Mouse (Mus musculus): ENCODE measurements around the gene Dars. TPM values are rescaled to one million over a fixed set of nuclear protein-coding genes. Genes with fewer than 3 reads are reported as not detected.

The Dars gene
- total and polyA plus RNA-seq, 2 experiments from 2014 or later = 42.6 to 74.7 TPM

- H3K9ac ChIP-seq (replicated peaks; ENCODE audit: low read depth, low read length) = no peak overlapping the region
- WGBS = 81% methylated on average over 5 of the region's 5 CpGs
- no peaks in the 10 kb centered on the region for H3K9me3 ChIP-seq (replicated peaks; ENCODE audit: control insufficient read depth, low read length)
- H3K4me2 ChIP-seq (ENCODE audit: low read depth, low read length) = no peak overlapping the region
- H3K27me3 ChIP-seq (ENCODE audit: control insufficient read depth, insufficient read depth, low read length) = no peaks in the 10 kb centered on the region
- no peak overlapping the region for H3K4me3 ChIP-seq (ENCODE audit: low read depth, low read length)
- H3K27ac ChIP-seq (ENCODE audit: low read depth) = no peak overlapping the region
- TF ChIP-seq EP300 (IDR thresholded peaks at IDR 0.05; ENCODE audit: low read depth) (no peak), CTCF (IDR thresholded peaks at IDR 0.05; ENCODE audit: low read depth) (no peak)
- H3K4me1 ChIP-seq (ENCODE audit: control insufficient read depth, insufficient read depth) = no peaks in the 10 kb centered on the region
- ATAC-seq (ENCODE audit: insufficient read depth, low read depth) (no peak), DNase-seq (ENCODE audit: low spot score) (no peak)
- peaks cover 47% of the 10 kb centered on the region for H3K36me3 ChIP-seq (replicated peaks; ENCODE audit: control insufficient read depth, insufficient read depth, low read length)
These were observed 16.9 kb downstream of the Dars start for GRCm38 (mm10) chr1:128399941-128400915.

GRCm38 (mm10) chr1:128398738-128399445, 18.3 kb downstream of the Dars start:
- WGBS = 91% methylated on average over 5 of the region's 5 CpGs

GRCm38 (mm10) chr1:128394657-128395056, 22.5 kb downstream of the Dars start:
- no peak for ATAC-seq (ENCODE audit: insufficient read depth, low read depth)
- Histone ChIP-seq H3K36me3 (replicated peaks; ENCODE audit: control insufficient read depth, insufficient read depth, low read length) (peaks cover 39% of the 10 kb centered on the region), H3K4me3 (ENCODE audit: low read depth, low read length) (no peak overlapping the region), H3K4me2 (ENCODE audit: low read depth, low read length) (no peak overlapping the region), H3K9ac (replicated peaks; ENCODE audit: low read depth, low read length) (no peak overlapping the region), H3K9me3 (replicated peaks; ENCODE audit: control insufficient read depth, low read length) (no peaks in the 10 kb centered on the region), H3K27me3 (ENCODE audit: control insufficient read depth, insufficient read depth, low read length) (no peaks in the 10 kb centered on the region), H3K27ac (ENCODE audit: low read depth) (no peak overlapping the region), H3K4me1 (ENCODE audit: control insufficient read depth, insufficient read depth) (no peaks in the 10 kb centered on the region)
- 86% methylated on average over 3 of the region's 3 CpGs for WGBS
- TF ChIP-seq EP300 (IDR thresholded peaks at IDR 0.05; ENCODE audit: low read depth) = no peak
- no peak for TF ChIP-seq CTCF (IDR thresholded peaks at IDR 0.05; ENCODE audit: low read depth)
- no peak for DNase-seq (ENCODE audit: low spot score)

More at GRCm38 (mm10) chr1:128398738-128399445, 18.3 kb downstream of the Dars start:
- no peak overlapping the region for H3K27ac ChIP-seq (ENCODE audit: low read depth)
- H3K27me3 ChIP-seq (ENCODE audit: control insufficient read depth, insufficient read depth, low read length) = no peaks in the 10 kb centered on the region
- no peak overlapping the region for H3K4me3 ChIP-seq (ENCODE audit: low read depth, low read length)
- H3K9me3 ChIP-seq (replicated peaks; ENCODE audit: control insufficient read depth, low read length) = no peaks in the 10 kb centered on the region
- TF ChIP-seq CTCF (IDR thresholded peaks at IDR 0.05; ENCODE audit: low read depth) (no peak), EP300 (IDR thresholded peaks at IDR 0.05; ENCODE audit: low read depth) (no peak)
- DNase-seq (ENCODE audit: low spot score) (peak; percentile 10), ATAC-seq (ENCODE audit: insufficient read depth, low read depth) (no peak)
- no peaks in the 10 kb centered on the region for H3K4me1 ChIP-seq (ENCODE audit: control insufficient read depth, insufficient read depth)
- H3K4me2 ChIP-seq (ENCODE audit: low read depth, low read length) = no peak overlapping the region
- peaks cover 47% of the 10 kb centered on the region for H3K36me3 ChIP-seq (replicated peaks; ENCODE audit: control insufficient read depth, insufficient read depth, low read length)
- H3K9ac ChIP-seq (replicated peaks; ENCODE audit: low read depth, low read length) = no peak overlapping the region

- 86% methylated on average over 2 of the region's 2 CpGs for WGBS
- H3K36me3 ChIP-seq (replicated peaks; ENCODE audit: control insufficient read depth, insufficient read depth, low read length) = peaks cover 44% of the 10 kb centered on the region
- H3K4me1 ChIP-seq (ENCODE audit: control insufficient read depth, insufficient read depth) = no peaks in the 10 kb centered on the region
These were observed 24.8 kb downstream of the Dars start for GRCm38 (mm10) chr1:128392382-128392781.

GRCm38 (mm10) chr1:128386487-128386886, 30.7 kb downstream of the Dars start:
- H3K27ac ChIP-seq (ENCODE audit: low read depth) = no peak overlapping the region
- no peaks in the 10 kb centered on the region for H3K9me3 ChIP-seq (replicated peaks; ENCODE audit: control insufficient read depth, low read length)
- no peaks in the 10 kb centered on the region for H3K4me1 ChIP-seq (ENCODE audit: control insufficient read depth, insufficient read depth)
- 85% methylated on average over 7 of the region's 7 CpGs for WGBS
- H3K9ac ChIP-seq (replicated peaks; ENCODE audit: low read depth, low read length) = no peak overlapping the region
- no peaks in the 10 kb centered on the region for H3K27me3 ChIP-seq (ENCODE audit: control insufficient read depth, insufficient read depth, low read length)
- ATAC-seq (ENCODE audit: insufficient read depth, low read depth) (no peak), DNase-seq (ENCODE audit: low spot score) (no peak)
- H3K4me3 ChIP-seq (ENCODE audit: low read depth, low read length) = no peak overlapping the region
- peaks cover 53% of the 10 kb centered on the region for H3K36me3 ChIP-seq (replicated peaks; ENCODE audit: control insufficient read depth, insufficient read depth, low read length)
- TF ChIP-seq CTCF (IDR thresholded peaks at IDR 0.05; ENCODE audit: low read depth) = no peak
- no peak overlapping the region for H3K4me2 ChIP-seq (ENCODE audit: low read depth, low read length)

More at GRCm38 (mm10) chr1:128392382-128392781, 24.8 kb downstream of the Dars start:
- DNase-seq (ENCODE audit: low spot score) (no peak), ATAC-seq (ENCODE audit: insufficient read depth, low read depth) (no peak)
- Histone ChIP-seq H3K4me2 (ENCODE audit: low read depth, low read length) (no peak overlapping the region), H3K27ac (ENCODE audit: low read depth) (no peak overlapping the region), H3K4me3 (ENCODE audit: low read depth, low read length) (no peak overlapping the region), H3K27me3 (ENCODE audit: control insufficient read depth, insufficient read depth, low read length) (no peaks in the 10 kb centered on the region), H3K9me3 (replicated peaks; ENCODE audit: control insufficient read depth, low read length) (no peaks in the 10 kb centered on the region), H3K9ac (replicated peaks; ENCODE audit: low read depth, low read length) (no peak overlapping the region)
- TF ChIP-seq EP300 (IDR thresholded peaks at IDR 0.05; ENCODE audit: low read depth) = no peak
- no peak for TF ChIP-seq CTCF (IDR thresholded peaks at IDR 0.05; ENCODE audit: low read depth)
